ENCODE assay signal across 9 mouse cellular contexts in genomic region chr8:84024171-84024570, GRCm38 (mm10). TPM values are rescaled to one million over a fixed set of nuclear protein-coding genes. Genes with fewer than 3 reads are reported as not detected.
A peak's percentile ranks its signal among the peaks of the same experiment; 100 is the strongest.
DNase-seq lines count a peak whose midpoint lies in the region; ATAC-seq lines count a peak whose summit lies in the region.
"Had no signal": no experiment of that assay in that cellular context is flagged by ENCODE, and none has a peak within 500 bp of the region (broad histone marks: within the 10 kb centered on the region; RNA-seq: fewer than 3 reads in every experiment).

No protein-coding gene starts in this region.

- no peaks in the 10 kb centered on the region for H3K36me3 ChIP-seq in midbrain, embryonic 10.5 days
- no peaks in the 10 kb centered on the region for H3K36me3 ChIP-seq in midbrain, embryonic 13.5 days
- H3K36me3 ChIP-seq in kidney, embryonic 16.5 days (ENCODE audit: insufficient read depth, low read length) = no peaks in the 10 kb centered on the region; the same call in 1 of the 2 replicates

- peaks cover 85% of the 10 kb centered on the region for H3K27me3 ChIP-seq in midbrain, embryonic 10.5 days (ENCODE audit: low read depth, poor library complexity, severe bottlenecking)
- peaks cover 64% of the 10 kb centered on the region for H3K27me3 ChIP-seq in midbrain, embryonic 13.5 days
- peaks cover 3% of the 10 kb centered on the region; the same call in 1 of the 2 replicates for H3K27me3 ChIP-seq in kidney, embryonic 16.5 days (ENCODE audit: insufficient read depth, low read length)

- ATAC-seq in midbrain, embryonic 13.5 days = no peak
- no peak for ATAC-seq in kidney, embryonic 16.5 days (ENCODE audit: low FRiP score, low TSS enrichment)

- no peak overlapping the region for H3K4me2 ChIP-seq in midbrain, embryonic 13.5 days (replicated peaks)
- 0 out of 2 replicates have a peak overlapping the region, but pooled peaks have one; percentile 16 for H3K4me2 ChIP-seq in kidney, embryonic 16.5 days (replicated peaks; ENCODE audit: low read depth, low read length)

- no peak overlapping the region for H3K4me3 ChIP-seq in midbrain, embryonic 10.5 days
- H3K4me3 ChIP-seq in midbrain, embryonic 13.5 days (replicated peaks) = no peak overlapping the region
- no peak overlapping the region for H3K4me3 ChIP-seq in kidney, embryonic 16.5 days (ENCODE audit: low read length)

- no peak overlapping the region for H3K9ac ChIP-seq in midbrain, embryonic 13.5 days (replicated peaks)
- H3K9ac ChIP-seq in kidney, embryonic 16.5 days (replicated peaks; ENCODE audit: low read length) = no peak overlapping the region

- H3K4me1 ChIP-seq in midbrain, embryonic 10.5 days = peaks cover 45% of the 10 kb centered on the region
- peaks cover 18% of the 10 kb centered on the region for H3K4me1 ChIP-seq in midbrain, embryonic 13.5 days (replicated peaks)
- peaks cover 46% of the 10 kb centered on the region for H3K4me1 ChIP-seq in kidney, embryonic 16.5 days (ENCODE audit: insufficient read depth, low read length)

- peak; percentile 55 to 75 for DNase-seq in cerebellum, postnatal 14 days
- DNase-seq in cerebellum, adult 11-12 months = no peak
- peak; percentile 71 for DNase-seq in midbrain, embryonic 10.5 days (ENCODE audit: low spot score)
- peak; percentile 34 to 51 for DNase-seq in cerebellum, postnatal 36 days
- DNase-seq in retina, embryonic 14.5 days (ENCODE audit: low spot score) = peak; percentile 79
- DNase-seq in layer of hippocampus, postnatal 36 days = no peak

- H3K27ac ChIP-seq in midbrain, embryonic 10.5 days (replicated peaks) = no peak overlapping the region
- no peak overlapping the region for H3K27ac ChIP-seq in midbrain, embryonic 13.5 days
- H3K27ac ChIP-seq in kidney, embryonic 16.5 days (ENCODE audit: low read length) = peak overlapping the region; percentile 39; the same call in 1 of the 2 replicates

- no peaks in the 10 kb centered on the region for H3K9me3 ChIP-seq in midbrain, embryonic 10.5 days (replicated peaks)
- no peaks in the 10 kb centered on the region for H3K9me3 ChIP-seq in midbrain, embryonic 13.5 days
- H3K9me3 ChIP-seq in kidney, embryonic 16.5 days (ENCODE audit: low read length) = no peaks in the 10 kb centered on the region

- WGBS in midbrain, embryonic 10.5 days = 9% methylated on average over 10 of the region's 10 CpGs
- WGBS in midbrain, embryonic 13.5 days = 16% methylated on average over 10 of the region's 10 CpGs
- WGBS in kidney, embryonic 16.5 days = 11% methylated on average over 10 of the region's 10 CpGs

RNA-seq across cellular contexts. Expression of gene Palm3, which starts 2.9 kb away (rescaled TPM):
- 7.9 and 8.0 TPM in 2 replicates for polyA plus RNA-seq in midbrain, embryonic 10.5 days (2016; fragmentation: Nextera tagmentation; extraction: Ambion mirVana)
- polyA plus RNA-seq in midbrain, embryonic 13.5 days (2015; fragmentation: Nextera tagmentation; extraction: Ambion mirVana) = 2.0 and 3.4 TPM in 2 replicates
- polyA plus RNA-seq in kidney, embryonic 16.5 days (2015; fragmentation: Nextera tagmentation; extraction: Ambion mirVana) = 15.5 and 16.7 TPM in 2 replicates
- total RNA-seq in layer of hippocampus, postnatal 36 days (2021) = 1 to 10 TPM; 2.9 to 4.1 TPM
- total RNA-seq: hematopoietic stem cell, adult 5-6 weeks had no signal

RNA-seq across cellular contexts. Expression of gene 2210011C24Rik, which starts 12.2 kb away (rescaled TPM):
- 0.20 and 0.67 TPM in 2 replicates for polyA plus RNA-seq in midbrain, embryonic 10.5 days (2016; fragmentation: Nextera tagmentation; extraction: Ambion mirVana)
- polyA plus RNA-seq in midbrain, embryonic 13.5 days (2015; fragmentation: Nextera tagmentation; extraction: Ambion mirVana) = 0.19 TPM in 1 of 2 replicates, not detected in the other
- polyA plus RNA-seq in kidney, embryonic 16.5 days (2015; fragmentation: Nextera tagmentation; extraction: Ambion mirVana) = 7.5 and 9.0 TPM in 2 replicates
- total RNA-seq in layer of hippocampus, postnatal 36 days (2021) = 1 to 10 TPM in 1 of 2 experiments, under 1 TPM in 1; 0.52 to 1.2 TPM
- total RNA-seq: hematopoietic stem cell, adult 5-6 weeks had no signal

RNA-seq across cellular contexts. Expression of gene Il27ra, which starts 18.2 kb away (rescaled TPM):
- 0.17 and 0.21 TPM in 2 replicates for polyA plus RNA-seq in midbrain, embryonic 10.5 days (2016; fragmentation: Nextera tagmentation; extraction: Ambion mirVana)
- 0.23 and 0.26 TPM in 2 replicates for polyA plus RNA-seq in midbrain, embryonic 13.5 days (2015; fragmentation: Nextera tagmentation; extraction: Ambion mirVana)
- polyA plus RNA-seq in kidney, embryonic 16.5 days (2015; fragmentation: Nextera tagmentation; extraction: Ambion mirVana) = 2.9 TPM in 2 replicates
- 1 to 10 TPM; 2.3 to 2.9 TPM for total RNA-seq in layer of hippocampus, postnatal 36 days (2021)

RNA-seq across cellular contexts. Expression of gene Rln3, which starts 20.6 kb away (rescaled TPM):
- polyA plus RNA-seq in midbrain, embryonic 10.5 days (2016; fragmentation: Nextera tagmentation; extraction: Ambion mirVana) = 0.20 TPM in 1 of 2 replicates, not detected in the other
- polyA plus RNA-seq in midbrain, embryonic 13.5 days (2015; fragmentation: Nextera tagmentation; extraction: Ambion mirVana) = not detected in 2 replicates
- not detected in 2 replicates for polyA plus RNA-seq in kidney, embryonic 16.5 days (2015; fragmentation: Nextera tagmentation; extraction: Ambion mirVana)
- not detected for total RNA-seq in layer of hippocampus, postnatal 36 days (2021)
- total RNA-seq: hematopoietic stem cell, adult 5-6 weeks had no signal

RNA-seq across cellular contexts. Expression of gene 1700067K01Rik, which starts 22.9 kb away (rescaled TPM):
- 0.68 and 0.99 TPM in 2 replicates for polyA plus RNA-seq in midbrain, embryonic 10.5 days (2016; fragmentation: Nextera tagmentation; extraction: Ambion mirVana)
- polyA plus RNA-seq in midbrain, embryonic 13.5 days (2015; fragmentation: Nextera tagmentation; extraction: Ambion mirVana) = 0.26 and 0.89 TPM in 2 replicates
- 0.51 and 1.1 TPM in 2 replicates for polyA plus RNA-seq in kidney, embryonic 16.5 days (2015; fragmentation: Nextera tagmentation; extraction: Ambion mirVana)
- total RNA-seq in layer of hippocampus, postnatal 36 days (2021) = under 1 TPM; 0.40 to 0.75 TPM

Comparison
In these comparisons a context has a peak if more than half of its experiments do, and no peak if none do; other contexts are left out.
1. DNase-seq: peak in cerebellum, postnatal 14 days (2 of 2), midbrain, embryonic 10.5 days (single experiment), cerebellum, postnatal 36 days (2 of 2) and retina, embryonic 14.5 days (single experiment); none in cerebellum, adult 11-12 months (single experiment) and layer of hippocampus, postnatal 36 days (0 of 2).